Mouse (Mus musculus) right cerebral cortex, adult 2 months (tissue): ENCODE measurements around the gene Luc7l2.

Experiments
- DNase-seq, 2 experiments: peaks; one replicate each; pipeline ENCODE4 v3.0.0; 2021 to 2022; ENCODE audit warnings: low spot score in 2 of 2

Gene Luc7l2

GRCm38 (mm10) chr6:38650263-38650937 lies 99.3 kb downstream of the Luc7l2 start:
- peak; percentile 66 to 77 for DNase-seq
